Mouse (Mus musculus) heart, postnatal 14 days (tissue): ENCODE results near the gene Meox1. TPM values are rescaled to one million over a fixed set of nuclear protein-coding genes. Genes with fewer than 3 reads are reported as not detected.

Source experiments
- DNase-seq, 2 experiments: peaks; one replicate each; pipeline ENCODE4 v3.0.0; 2021 to 2022
- intact Hi-C: fragments of 180-260 bp; cut with DNase I; formaldehyde crosslinking; loops from one replicate; pipeline ENCODE4 v1.15.1; 2025
- long read RNA-seq, 2 experiments: library from polyadenylated mRNA; stranded (forward); transcript quantifications; one replicate each; pipeline ENCODE4 v2.0.0; 2021
- total RNA-seq, 2 experiments: library from RNA; stranded (reverse); gene quantifications; 2 replicates each; pipeline ENCODE4 v1.2.3; 2021

The Meox1 gene
- 10 to 100 TPM; 13.4 to 18.0 TPM for total RNA-seq
- long read RNA-seq, experiment 1, transcript Meox1-201 (3 exons, 2,228 nt) = major isoform, 33 of 33 reads
- long read RNA-seq, experiment 1, partial matches to known transcripts = 0 of 33 reads
- long read RNA-seq, experiment 1, other reads (novel, unspliced or antisense) = 0 of 33 reads
- long read RNA-seq, experiment 2, transcript Meox1-201 (3 exons, 2,228 nt) = major isoform, 18 of 19 reads
- long read RNA-seq, experiment 2, partial matches to known transcripts = 0 of 19 reads
- long read RNA-seq, experiment 2, other reads (novel, unspliced or antisense) = 1 of 19 reads

- intact Hi-C loops = no loop called here
Measured at GRCm38 (mm10) chr11:101894204-101894603, at the start of gene Meox1. TSS of gene Meox1 (minus strand) at chr11:101894374.

GRCm38 (mm10) chr11:101943055-101943454 is 48.9 kb upstream of the Meox1 start:
- intact Hi-C loops = no loop called here
- DNase-seq = no peak

More at GRCm38 (mm10) chr11:101894204-101894603, at the start of gene Meox1:
- no peak for DNase-seq

GRCm38 (mm10) chr11:101937108-101937507 is 42.9 kb upstream of the Meox1 start:
- peak; percentile 61 to 68 for DNase-seq
- intact Hi-C loops = no loop called here

GRCm38 (mm10) chr11:101936421-101936820 is 42.2 kb upstream of the Meox1 start:
- intact Hi-C loops = no loop called here
- no peak for DNase-seq

GRCm38 (mm10) chr11:101935743-101936142 is 41.6 kb upstream of the Meox1 start:
- no peak for DNase-seq
- intact Hi-C loops = no loop called here

GRCm38 (mm10) chr11:101931978-101932377 is 37.8 kb upstream of the Meox1 start:
- intact Hi-C loops = no loop called here
- DNase-seq = no peak

GRCm38 (mm10) chr11:101928030-101928762 is 34.0 kb upstream of the Meox1 start:
- intact Hi-C loops = loop anchor here (10.0 kb wide), 1 partner anchor 207 kb away; no protein-coding TSS in a partner anchor
- peak in 1 of 2 experiments; percentile 36 for DNase-seq

GRCm38 (mm10) chr11:101926951-101927589 is 32.9 kb upstream of the Meox1 start:
- no peak for DNase-seq
- intact Hi-C loops = loop anchor here (10.0 kb wide), 1 partner anchor 208 kb away; no protein-coding TSS in a partner anchor

- intact Hi-C loops = loop anchor here (10.0 kb wide), 1 partner anchor 209 kb away; no protein-coding TSS in a partner anchor
- DNase-seq = no peak
Measured at GRCm38 (mm10) chr11:101925636-101926035, 31.5 kb upstream of the Meox1 start.

GRCm38 (mm10) chr11:101924441-101924976 is 30.3 kb upstream of the Meox1 start:
- no peak for DNase-seq
- intact Hi-C loops = loop anchor here (10.0 kb wide), 1 partner anchor 210 kb away; no protein-coding TSS in a partner anchor

- intact Hi-C loops = loop anchor here (10.0 kb wide), 1 partner anchor 211 kb away; no protein-coding TSS in a partner anchor
Measured at GRCm38 (mm10) chr11:101923988-101924387, 29.8 kb upstream of the Meox1 start.

GRCm38 (mm10) chr11:101921361-101921952 is 27.3 kb upstream of the Meox1 start:
- intact Hi-C loops = loop anchor here (10.0 kb wide), 1 partner anchor 213 kb away; no protein-coding TSS in a partner anchor
- peak; percentile 19 to 63 for DNase-seq

More at GRCm38 (mm10) chr11:101923988-101924387, 29.8 kb upstream of the Meox1 start:
- DNase-seq = no peak

- DNase-seq = peak; percentile 81 to 88
- intact Hi-C loops = loop anchor here (1.0 to 10.0 kb wide), 4 partner anchors 50 to 255 kb away; partner anchors contain the start of gene Arl4d
Measured at GRCm38 (mm10) chr11:101919660-101920059, 25.5 kb upstream of the Meox1 start.

- intact Hi-C loops = loop anchor here (1.0 to 10.0 kb wide), 3 partner anchors 51 to 254 kb away; partner anchors contain the start of gene Arl4d
- DNase-seq = no peak
Measured at GRCm38 (mm10) chr11:101918609-101919008, 24.4 kb upstream of the Meox1 start.

- intact Hi-C loops = loop anchor here (10.0 kb wide), 2 partner anchors 118 to 252 kb away; partner anchors contain the start of gene Arl4d
- no peak for DNase-seq
Measured at GRCm38 (mm10) chr11:101916772-101917171, 22.6 kb upstream of the Meox1 start.

GRCm38 (mm10) chr11:101913591-101913990 is 19.4 kb upstream of the Meox1 start:
- intact Hi-C loops = loop anchor here (10.0 kb wide), 2 partner anchors 121 to 249 kb away; partner anchors contain the start of gene Arl4d
- DNase-seq = no peak

GRCm38 (mm10) chr11:101911855-101912579 is 17.8 kb upstream of the Meox1 start:
- intact Hi-C loops = loop anchor here (2.0 to 10.0 kb wide), 3 partner anchors 123 to 247 kb away; partner anchors contain the start of gene Arl4d
- DNase-seq = peak in 1 of 2 experiments; percentile 50

GRCm38 (mm10) chr11:101910230-101910946 is 16.2 kb upstream of the Meox1 start:
- peak; percentile 88 to 91 for DNase-seq

More at GRCm38 (mm10) chr11:101910230-101910946, 16.2 kb upstream of the Meox1 start:
- intact Hi-C loops = loop anchor here (1.0 to 10.0 kb wide), 4 partner anchors 97 to 246 kb away; partner anchors contain the start of gene Arl4d
